Mouse (Mus musculus): ENCODE data around the gene Rhox1.

DNA sequence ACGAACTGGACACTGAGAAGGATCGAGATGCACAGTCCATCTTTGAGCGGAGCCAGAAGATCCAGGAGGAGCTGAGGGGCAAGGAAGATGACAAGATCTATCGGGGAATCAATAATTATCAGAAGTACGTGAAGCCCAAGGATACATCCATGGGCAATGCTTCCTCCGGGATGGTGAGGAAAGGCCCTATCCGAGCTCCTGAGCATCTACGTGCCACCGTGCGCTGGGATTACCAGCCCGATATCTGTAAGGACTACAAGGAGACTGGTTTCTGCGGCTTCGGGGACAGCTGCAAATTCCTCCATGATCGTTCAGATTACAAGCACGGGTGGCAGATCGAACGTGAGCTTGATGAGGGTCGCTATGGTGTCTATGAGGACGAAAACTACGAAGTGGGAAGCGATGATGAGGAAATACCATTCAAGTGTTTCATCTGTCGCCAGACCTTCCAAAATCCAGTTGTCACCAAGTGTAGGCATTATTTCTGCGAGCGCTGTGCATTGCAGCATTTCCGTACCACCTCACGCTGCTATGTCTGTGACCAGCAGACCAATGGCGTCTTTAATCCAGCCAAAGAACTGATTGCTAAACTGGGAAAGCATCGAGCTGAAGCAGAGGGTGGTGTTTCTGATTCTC is 30.2 kb downstream of the Rhox1 start:
- TF ChIP-seq CTCF (IDR thresholded peaks at IDR 0.05; ENCODE audit: low read depth) (no peak), EP300 (optimal IDR thresholded peaks at IDR 0.05) (no peak)
